Mouse (Mus musculus) naive thymus-derived CD4-positive, alpha-beta T cell, adult 2 months (primary cell): ENCODE data around the gene Slc44a1.
A peak's percentile ranks its signal among the peaks of the same experiment; 100 is the strongest.

Experiments used
- DNase-seq: peaks from one replicate; pipeline ENCODE4 v3.0.0-alpha.2; 2011; ENCODE audit warnings: low read depth

Slc44a1 gene

DNA sequence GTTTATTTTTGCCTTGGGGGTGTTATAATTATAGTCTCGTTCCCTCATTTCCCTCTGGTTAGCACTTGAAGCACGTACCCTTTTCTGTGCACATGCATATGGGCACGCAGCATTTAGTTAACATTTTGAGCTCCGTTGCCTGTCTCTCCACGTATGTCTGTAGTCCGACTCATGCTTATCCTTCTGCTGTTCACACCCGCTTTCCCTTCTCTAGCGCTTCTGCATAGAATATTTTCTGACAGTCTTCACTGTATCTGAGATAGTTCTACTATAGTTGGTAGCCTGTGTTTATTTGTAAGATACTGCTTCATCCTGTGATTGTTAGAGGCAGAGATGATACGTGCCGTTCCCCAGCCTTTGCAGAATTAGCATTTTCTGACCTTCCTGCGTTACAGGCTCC, 98.4 kb downstream of the Slc44a1 start:
- DNase-seq = no peak

DNA sequence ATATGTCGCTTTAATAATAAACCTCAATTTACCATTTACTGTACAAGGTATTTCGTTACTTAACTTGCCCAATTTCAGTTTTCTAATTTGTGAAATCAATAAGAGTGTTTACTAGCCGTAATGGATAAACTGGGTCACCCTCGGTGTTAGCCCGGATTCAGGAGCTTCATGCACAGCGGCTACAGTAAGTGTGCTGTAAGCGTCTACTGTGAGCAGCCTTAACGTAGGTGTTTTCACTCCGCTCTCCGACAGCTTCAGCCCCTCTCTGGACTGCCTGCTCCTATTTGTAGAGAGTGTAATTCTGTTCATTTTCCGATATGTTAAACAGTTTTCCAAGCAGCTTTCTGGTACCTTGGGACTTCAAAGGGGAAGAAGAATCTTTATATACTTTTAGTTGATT, 99.7 kb downstream of the Slc44a1 start:
- no peak for DNase-seq

DNA sequence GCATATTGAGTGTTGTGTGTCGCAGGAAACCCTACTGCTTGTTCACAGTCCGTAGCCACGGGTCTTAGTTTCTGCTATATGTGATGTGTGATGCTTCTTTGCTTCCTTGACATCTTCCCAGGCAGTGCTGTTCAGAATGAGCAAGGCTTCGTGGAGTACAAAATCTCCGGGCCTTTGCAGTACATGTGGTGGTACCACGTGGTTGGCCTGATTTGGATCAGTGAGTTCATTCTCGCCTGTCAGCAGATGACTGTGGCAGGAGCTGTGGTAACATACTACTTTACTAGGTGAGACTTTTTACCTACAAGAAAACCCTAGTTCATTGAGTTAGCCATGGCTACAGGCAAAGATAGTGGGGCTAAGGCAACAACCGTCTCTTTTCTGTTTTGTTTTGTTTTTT, 103.2 kb downstream of the Slc44a1 start:
- DNase-seq = no peak

DNA sequence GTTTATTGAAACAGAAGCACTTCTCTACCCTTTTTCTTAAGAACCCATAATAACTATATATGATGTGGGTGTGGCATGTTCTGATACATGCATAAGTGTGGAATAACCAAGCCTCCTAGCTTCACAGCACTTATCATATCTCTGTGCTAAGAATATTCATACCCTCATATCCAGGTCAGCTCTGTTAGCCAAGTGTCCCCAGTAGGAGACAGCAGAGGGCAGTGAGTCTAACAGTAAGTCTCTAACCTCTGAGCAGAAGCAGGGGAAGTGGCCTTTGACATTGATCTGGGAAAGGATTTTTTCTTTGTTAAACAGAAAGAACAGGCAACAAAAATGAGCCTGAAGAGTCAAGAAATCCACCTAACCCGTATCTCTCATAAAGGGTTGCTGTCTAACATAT, 104.7 kb downstream of the Slc44a1 start:
- no peak for DNase-seq

DNA sequence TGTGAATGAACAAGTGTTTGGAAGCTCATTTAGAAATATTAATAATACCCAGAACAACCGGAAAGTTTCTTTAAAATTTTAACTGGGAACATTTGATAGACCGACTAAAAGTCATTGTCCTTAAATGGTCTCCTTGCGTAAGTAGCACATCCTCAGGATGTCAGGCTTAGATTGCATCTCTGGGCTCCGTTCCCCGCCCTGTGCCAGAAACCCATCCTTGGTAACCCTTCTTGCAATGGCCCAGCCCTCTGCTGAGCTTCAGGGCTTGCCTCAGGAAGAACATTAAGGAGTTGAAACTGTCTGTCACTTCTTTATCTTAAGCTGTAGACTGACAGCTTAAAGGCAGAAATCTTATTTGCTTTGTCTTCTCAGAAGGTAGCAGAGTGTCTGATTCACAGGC, 107.2 kb downstream of the Slc44a1 start:
- no peak for DNase-seq

DNA sequence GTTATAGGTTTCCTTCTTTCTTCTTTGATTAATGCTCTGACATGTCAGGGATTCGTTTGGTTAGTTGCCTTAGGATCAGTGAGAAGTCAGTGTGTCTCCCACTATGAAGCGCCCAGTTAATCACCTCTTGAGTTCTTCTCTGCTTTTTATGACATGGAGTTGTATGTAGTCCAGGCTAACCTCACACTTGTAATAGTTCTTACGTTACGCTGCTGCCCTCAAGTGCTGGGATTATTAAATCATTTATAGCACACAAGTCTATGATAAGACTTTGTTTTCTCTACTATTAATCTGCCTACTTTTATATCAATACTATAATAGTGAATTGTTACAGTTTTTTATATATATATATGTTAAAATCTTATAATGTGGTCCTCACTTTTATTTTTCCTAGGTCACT, 109.2 kb downstream of the Slc44a1 start:
- peak; percentile 4 for DNase-seq

DNA sequence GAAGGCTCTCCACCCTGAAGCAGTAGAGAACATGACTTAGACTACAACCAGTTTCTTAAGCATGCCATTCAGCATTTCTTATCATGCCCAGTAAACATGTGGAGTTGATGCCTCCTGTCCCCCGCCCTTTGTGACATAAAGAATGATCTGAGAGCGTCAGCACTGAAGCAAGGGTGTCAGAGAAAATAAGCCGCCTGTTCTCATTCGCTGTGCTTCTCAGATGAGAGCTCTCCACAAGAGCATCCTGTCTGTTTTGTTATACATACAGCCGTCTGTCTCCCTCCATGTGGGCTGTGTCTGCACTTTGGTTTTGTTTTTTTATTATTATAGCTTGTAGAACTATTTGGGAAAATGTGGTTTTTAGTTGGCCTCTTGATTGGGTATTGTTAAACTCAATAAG, 124.4 kb downstream of the Slc44a1 start:
- no peak for DNase-seq

DNA sequence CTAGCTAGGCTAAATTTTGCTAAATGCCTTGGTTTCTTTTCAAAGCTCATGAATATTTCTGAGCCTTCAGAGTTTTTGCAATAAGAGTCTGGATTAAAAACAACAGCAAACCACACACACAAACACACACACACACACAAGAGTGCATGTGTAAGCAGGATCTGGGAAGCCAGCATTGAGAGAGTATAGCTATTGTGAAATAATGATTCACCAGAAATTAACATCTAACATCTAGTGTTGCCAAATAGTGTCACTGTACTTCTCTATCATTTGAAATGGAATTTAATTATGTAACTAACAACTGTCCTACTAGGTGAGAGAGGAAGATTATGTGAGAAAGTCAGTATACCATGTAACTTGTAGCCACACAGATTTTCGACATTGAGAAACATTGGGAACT, 126.9 kb downstream of the Slc44a1 start:
- DNase-seq = no peak

DNA sequence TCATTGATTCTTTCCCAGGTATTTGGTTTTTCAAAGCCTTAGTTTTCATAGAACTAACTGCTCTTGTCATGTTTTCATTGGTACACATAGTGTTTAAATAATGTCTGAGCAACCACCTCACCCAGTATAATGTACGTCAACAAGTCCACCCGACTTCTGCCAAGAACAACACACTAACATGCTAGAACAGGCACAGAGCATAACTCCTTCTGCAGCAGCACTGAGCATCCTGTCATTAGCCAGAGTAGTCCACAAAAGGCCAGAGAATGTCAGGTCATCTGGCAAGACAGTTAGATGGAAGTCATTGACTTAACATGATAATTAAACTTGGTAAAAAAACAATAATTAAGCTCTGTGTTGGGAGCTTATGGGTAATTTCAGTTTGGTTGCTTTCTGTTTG, 135.3 kb downstream of the Slc44a1 start:
- no peak for DNase-seq

DNA sequence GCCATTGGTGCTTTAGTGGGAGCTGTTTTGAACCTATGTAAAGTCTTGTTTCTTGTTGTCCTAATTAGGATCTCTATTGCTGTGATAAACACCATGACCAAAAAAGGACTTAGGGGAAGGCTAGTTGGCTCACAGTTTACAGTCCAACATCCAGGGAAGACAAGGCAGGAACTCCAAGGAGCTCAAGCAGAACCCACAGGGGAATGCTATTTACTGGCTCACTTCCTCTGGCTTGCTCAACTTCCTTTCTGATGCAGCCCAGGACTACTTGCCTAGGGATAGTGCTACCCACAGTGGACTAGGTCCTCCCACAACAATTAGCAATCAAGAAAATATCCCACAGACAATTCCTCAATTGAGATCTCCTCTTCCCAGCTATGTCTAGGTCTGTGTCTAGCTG, 147.5 kb downstream of the Slc44a1 start:
- no peak for DNase-seq

DNA sequence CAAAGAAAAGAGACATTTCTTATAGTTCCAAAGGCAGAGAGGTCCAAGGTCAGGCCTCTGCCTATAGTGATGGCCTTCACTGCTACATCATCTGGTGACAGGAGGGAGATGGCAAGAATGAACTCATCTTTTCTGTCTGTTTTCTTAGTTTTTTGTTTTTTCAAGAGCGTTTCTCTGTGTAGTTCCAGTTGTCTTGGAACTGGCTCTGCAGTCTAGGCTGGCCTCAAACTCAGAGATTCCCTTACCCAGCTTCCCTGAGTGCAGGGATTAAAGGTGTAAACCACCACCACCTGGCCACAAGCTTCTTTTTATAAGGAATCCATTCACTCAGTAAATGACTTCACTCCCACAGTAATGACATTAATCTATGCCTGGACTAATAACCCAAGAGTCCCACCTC, 148.7 kb downstream of the Slc44a1 start:
- no peak for DNase-seq

DNA sequence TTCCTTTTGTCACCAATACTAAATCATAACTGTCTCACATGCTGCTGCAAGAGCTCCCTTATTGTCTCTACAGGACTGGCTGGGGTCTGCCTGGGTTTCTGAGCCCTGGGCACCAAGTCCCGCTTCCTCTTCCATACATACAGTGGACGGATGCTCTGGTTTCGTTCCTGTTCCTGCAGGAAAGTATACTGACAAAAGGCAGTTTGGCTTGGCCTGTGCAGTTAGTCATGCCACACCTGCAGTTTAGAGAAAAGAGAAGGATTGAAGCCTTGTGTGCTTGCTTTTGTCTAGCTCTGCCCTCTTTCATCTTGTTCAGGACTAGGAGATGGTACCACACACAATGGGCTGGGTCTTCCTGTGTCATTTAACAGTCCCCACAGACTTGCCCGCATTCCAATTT, 149.3 kb downstream of the Slc44a1 start:
- no peak for DNase-seq

DNA sequence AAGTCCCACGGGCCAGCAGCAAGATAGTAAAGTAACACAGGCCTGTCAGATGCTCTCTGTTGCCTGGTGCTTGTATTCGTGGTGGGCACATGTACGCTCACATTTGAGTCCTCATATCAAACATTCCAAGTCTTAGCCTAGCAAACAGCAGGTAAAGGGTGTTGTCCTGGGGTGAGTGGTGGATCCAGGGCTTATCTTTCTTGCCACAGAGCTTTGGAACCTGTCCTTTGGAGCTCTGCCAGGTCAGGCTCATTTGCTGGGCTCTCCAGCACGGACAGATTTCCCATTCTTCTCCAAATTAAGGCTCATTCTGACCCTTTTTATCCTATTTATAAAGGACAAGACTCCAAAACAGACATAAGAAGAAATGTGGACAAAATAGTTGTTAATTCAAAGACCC, 149.9 kb downstream of the Slc44a1 start:
- DNase-seq = no peak

DNA sequence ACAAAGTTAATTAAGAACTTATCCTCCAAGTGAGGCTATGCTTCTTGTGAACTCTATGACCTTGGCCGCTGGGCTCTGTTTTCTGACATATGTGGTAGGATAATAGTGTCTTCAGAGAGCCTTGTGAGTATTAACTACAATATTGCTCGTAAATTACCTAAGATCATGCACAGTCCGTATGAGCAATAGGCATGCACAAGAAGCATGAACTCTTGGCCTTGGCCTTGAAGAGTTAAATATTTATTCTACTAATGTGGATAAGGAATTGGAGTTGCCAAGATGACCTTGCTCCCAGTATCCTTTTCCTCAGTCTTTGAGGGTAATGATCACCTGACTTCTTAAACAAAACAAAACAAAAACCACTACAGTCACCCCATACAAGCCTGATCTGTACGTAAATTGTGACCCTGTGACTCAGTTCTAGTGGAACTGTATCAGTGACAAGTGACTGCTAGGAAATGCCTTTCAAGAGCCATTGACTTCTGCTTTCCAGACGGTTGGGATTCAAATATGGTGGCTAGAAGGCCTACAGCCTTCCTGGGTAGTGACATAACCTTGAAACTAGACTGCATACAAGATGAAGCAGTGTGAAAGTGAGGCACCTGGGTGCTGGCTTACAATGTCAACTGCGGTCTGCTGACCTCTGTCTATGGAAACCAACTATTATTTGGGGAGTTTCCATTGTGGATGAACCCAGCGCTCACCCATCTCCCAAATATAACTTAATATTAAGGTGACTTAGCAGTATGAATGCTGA, 150.7 kb downstream of the Slc44a1 start:
- no peak for DNase-seq

DNA sequence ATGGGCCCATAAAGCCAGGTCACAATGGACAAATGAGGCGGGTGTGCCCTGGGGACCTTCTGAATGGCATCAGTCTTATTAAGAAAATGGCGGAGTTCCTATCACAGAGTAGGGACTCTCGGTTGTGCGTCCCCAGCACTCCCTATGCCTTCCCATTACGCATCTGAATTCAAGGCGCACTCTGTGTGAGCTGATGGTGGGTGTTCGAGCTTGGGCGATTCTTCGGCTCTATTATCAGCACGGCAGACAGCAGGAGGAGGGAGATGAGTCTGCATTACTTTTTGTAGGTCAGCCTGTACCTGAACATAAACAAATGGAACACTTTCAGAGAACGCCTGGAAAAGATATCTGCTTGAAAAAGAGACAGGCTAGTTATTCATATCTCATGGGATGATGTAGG, 151.3 kb downstream of the Slc44a1 start:
- no peak for DNase-seq

DNA sequence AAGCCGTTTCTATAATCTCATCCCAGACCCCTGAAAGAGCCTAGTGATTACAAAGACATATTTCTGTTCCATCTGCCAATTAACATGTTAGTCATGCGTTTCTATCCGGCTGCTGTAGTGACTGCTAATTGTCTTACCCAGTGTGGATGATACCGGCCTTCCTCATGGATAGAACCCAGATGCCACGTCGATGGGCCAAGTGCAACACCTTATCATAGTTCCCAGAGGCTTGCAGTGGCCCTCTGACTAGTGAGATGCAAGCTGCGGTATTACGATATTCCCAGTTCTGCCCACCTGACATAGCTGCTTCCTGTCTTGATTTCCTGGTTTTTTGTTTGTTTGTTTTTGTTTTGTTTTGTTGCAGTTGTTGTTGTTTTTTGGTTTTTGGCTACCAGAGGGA, 151.7 kb downstream of the Slc44a1 start:
- no peak for DNase-seq

DNA sequence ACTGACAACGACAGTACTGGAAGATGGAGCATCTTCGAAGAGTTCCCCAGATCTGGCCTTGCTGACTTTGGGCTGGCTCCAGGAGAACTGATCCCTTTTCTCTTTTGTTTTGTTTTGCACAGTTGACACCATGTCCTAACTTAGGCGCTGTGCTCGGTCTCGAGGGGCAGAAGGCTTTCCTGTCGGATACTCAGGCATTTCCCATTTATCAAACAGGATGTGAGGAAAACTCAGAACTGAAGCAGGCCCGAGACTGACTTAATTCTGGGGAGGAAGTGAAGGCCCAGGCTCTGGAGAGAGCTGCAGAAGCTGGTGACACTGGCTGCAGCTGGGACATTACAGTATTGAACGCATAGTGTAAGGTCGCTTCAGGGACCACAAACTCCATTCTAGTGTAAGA, 152.2 kb downstream of the Slc44a1 start:
- DNase-seq = no peak

DNA sequence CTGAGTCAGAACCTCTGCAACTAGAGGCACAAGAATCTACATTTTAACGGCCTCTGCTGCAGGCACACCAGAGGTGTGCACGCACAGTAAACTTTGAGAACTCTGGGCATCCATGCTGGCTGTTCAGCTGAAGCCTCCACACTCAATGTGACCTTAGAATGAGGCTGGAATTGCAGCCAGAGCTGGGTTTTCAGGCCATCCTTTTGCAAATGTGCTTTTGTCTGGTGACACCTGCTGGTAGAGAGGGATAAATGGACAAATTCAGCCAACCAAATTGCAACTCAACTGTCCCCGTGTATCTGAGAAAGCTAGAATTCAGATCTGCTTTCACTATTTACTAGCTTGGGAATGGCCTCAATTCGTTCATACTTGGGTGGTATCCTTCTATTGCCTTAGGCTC, 154.0 kb downstream of the Slc44a1 start:
- peak; percentile 35 for DNase-seq

DNA sequence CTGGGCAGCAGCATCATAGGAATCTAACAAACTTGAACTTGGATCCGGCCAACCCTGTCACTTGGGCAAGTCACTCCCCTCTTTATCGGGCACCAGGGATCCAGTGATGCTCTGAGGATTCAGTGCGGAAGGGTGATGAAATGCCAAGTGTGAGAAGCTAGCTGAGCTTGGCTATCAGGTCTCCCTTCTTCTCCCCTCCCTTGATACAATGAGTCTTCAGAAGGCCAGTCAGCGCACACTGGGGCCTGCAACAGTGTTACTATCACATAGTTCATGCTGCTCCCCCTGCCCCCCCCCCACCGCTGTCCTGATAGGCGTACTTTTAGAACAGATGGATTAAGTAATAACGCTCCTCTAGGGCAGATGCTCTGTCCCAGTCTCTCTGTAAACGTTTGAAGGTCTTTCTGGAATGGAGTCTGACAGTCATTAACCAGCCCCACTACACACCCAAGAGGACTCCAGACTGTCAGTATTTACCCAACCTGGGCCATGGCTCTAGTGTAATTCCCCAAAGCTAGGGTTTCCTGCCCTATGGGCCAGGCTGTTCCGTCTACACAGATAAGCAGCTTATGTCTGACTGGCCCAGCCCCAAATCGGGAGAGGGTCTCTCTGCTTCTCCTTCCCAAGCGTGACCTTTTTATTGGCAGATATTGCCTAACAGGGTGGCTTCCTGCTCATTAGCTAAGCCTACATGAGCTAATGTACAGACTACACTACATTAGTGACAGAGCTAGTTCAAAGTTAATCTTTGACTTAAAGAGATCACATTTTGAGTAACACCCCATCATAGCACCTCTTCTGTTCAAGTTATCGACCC, 155.2 kb downstream of the Slc44a1 start:
- DNase-seq = no peak

DNA sequence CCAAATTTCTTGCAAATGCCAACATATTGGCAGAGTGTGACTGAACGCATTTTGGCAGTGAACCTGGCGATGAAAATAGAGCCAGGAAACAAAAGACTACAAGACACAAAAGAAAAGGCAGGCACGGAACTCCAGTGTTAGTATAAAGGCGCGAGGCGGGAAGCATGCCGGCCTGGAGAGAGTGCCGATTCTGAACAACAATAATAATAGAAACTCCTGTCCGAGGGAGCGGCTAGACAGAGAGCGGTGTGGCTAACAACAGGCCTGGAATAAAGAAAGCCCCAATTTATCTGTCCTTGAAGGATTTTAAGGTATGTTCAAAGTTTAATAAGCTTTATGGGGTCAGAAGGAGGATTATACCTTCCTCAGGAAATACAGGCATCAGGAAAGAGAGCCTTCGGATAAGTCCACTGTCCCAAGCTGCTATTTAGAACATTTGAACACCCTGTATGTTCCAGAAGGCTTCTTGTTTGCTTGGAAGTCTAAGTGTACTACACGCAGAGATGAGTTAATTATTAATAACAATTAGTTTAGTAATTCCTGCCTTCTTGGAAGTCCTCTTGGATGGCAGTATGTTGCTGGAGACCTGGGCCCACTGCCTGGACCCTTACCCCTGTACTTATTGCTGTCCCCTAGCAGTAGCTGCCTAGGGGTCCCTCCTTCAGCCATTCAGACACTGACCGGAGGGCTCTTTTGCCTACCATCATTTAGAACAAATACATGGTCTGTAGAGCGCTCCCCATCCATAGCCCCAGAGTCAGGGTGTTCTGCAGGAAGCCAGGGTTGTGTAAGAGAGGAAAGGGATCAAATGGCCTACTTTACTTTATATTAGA, 156.1 kb downstream of the Slc44a1 start:
- no peak for DNase-seq

DNA sequence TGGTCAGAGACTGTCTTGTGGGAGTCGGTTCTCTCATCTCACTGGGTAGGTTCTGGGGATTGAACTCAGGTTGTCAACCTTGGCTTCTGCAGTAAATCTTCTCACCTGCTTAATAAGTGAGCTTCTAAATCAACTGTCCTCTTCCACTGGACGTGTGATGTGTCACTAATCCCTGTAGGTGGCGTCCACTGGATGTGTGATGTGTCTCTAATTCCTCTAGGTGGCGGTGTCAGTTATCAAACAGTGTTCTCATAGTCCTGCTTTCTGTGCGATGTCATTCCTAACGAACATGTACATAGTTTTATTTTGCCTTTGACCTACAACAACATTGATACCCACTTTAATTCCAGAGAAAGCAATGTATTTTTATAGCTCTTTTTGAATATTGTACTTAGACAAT, 160.2 kb downstream of the Slc44a1 start:
- no peak for DNase-seq

DNA sequence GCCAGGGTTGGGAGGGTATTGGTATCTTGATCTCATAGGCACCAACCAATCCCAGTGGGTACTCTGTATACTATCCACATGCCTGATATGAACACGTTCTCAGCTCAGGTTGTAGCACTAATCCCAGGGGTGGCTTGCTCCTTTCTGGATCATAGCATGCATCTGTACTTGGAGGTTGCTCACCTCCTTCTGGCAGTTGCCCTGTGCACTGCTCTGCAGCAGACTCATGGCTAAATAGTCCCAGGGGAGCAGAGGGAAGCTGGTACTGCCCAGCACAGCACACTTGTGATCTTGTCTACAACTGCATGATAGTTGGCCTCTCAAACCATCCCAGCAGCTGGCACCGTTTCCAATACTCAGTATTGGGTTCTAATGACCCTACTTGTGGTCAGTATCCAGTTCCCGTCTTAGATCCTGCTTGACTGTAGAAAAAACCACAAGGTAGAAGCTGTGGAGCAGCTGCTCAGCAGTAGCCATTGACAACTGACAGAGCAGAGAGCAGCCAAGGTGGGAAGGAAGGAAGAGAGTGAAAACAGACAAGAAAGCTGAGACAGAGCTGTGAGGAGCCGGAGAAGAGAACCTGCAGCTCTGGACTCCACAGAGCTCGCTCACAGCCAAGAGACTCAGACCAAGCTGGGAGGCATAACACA, 174.5 kb downstream of the Slc44a1 start:
- DNase-seq = no peak
